Mouse (Mus musculus): ENCODE results near the gene Vmn2r72.

The Vmn2r72 gene

GRCm38 (mm10) chr7:85754997-85755396, at the start of gene Vmn2r72:
TSS of gene Vmn2r72 (minus strand) at chr7:85755097.
- DNase-seq (ENCODE audit: low spot score) = no peak

All from layer of hippocampus, adult 11-12 months (tissue).